27 mouse cellular contexts compared by ENCODE assay signal in genomic region chrX:40874537-40874936, GRCm38 (mm10).
DNase-seq lines count a peak whose midpoint lies in the region; ATAC-seq and TF ChIP-seq lines count a peak whose summit lies in the region.
"Had no signal": no experiment of that assay in that cellular context is flagged by ENCODE, and none has a peak within 500 bp of the region (broad histone marks: within the 10 kb centered on the region; RNA-seq: fewer than 3 reads in every experiment).

No protein-coding gene starts in this region.

- H3K9me3 ChIP-seq in forebrain, embryonic 13.5 days (replicated peaks), result no peaks in the 10 kb centered on the region
- H3K9me3 ChIP-seq in forebrain, embryonic 11.5 days (ENCODE audit: control insufficient read depth, low read length), result no peaks in the 10 kb centered on the region
- no peaks in the 10 kb centered on the region for H3K9me3 ChIP-seq in kidney, embryonic 15.5 days (replicated peaks)
- H3K9me3 ChIP-seq: embryonic facial prominence, embryonic 10.5 days; embryonic facial prominence, embryonic 13.5 days; heart, embryonic 12.5 days; heart, embryonic 15.5 days; hindbrain, embryonic 10.5 days; hindbrain, embryonic 13.5 days had no signal

- H3K4me1 ChIP-seq in forebrain, embryonic 13.5 days, result no peaks in the 10 kb centered on the region
- no peaks in the 10 kb centered on the region for H3K4me1 ChIP-seq in forebrain, embryonic 11.5 days (replicated peaks; ENCODE audit: control insufficient read depth, insufficient read depth, low read length)
- H3K4me1 ChIP-seq in kidney, embryonic 15.5 days, result no peaks in the 10 kb centered on the region
- H3K4me1 ChIP-seq: embryonic facial prominence, embryonic 10.5 days; embryonic facial prominence, embryonic 13.5 days; heart, embryonic 12.5 days; heart, embryonic 15.5 days; hindbrain, embryonic 10.5 days; hindbrain, embryonic 13.5 days had no signal

- no peak for DNase-seq in forebrain, embryonic 11.5 days (ENCODE audit: low spot score)
- no peak for DNase-seq in kidney, adult 18-20 months
- peak; percentile 54 for DNase-seq in brain, embryonic 14.5 days (ENCODE audit: low read depth)
- DNase-seq in thymus, postnatal 14 days, result no peak
- DNase-seq: adrenal gland, postnatal 10 days; adrenal gland, postnatal 36 days; cerebellum, adult 11-12 months; cerebellum, adult 8-10 months; cerebellum, postnatal 10 days; cerebellum, postnatal 36 days; embryo, embryonic 11 days; gastrocnemius, postnatal 25 days; heart, adult 18-20 months; heart, postnatal 10 days; heart, postnatal 36 days had no signal

- H3K9ac ChIP-seq in forebrain, embryonic 13.5 days, result no peak overlapping the region
- no peak overlapping the region for H3K9ac ChIP-seq in forebrain, embryonic 11.5 days (ENCODE audit: low read length)
- H3K9ac ChIP-seq in kidney, embryonic 15.5 days, result no peak overlapping the region
- H3K9ac ChIP-seq: embryonic facial prominence, embryonic 13.5 days; heart, embryonic 12.5 days; heart, embryonic 15.5 days; hindbrain, embryonic 13.5 days had no signal

- H3K4me2 ChIP-seq in forebrain, embryonic 13.5 days, result no peak overlapping the region
- H3K4me2 ChIP-seq in forebrain, embryonic 11.5 days (ENCODE audit: low read depth, low read length, severe bottlenecking), result no peak overlapping the region
- no peak overlapping the region for H3K4me2 ChIP-seq in kidney, embryonic 15.5 days
- H3K4me2 ChIP-seq: embryonic facial prominence, embryonic 13.5 days; heart, embryonic 12.5 days; heart, embryonic 15.5 days; hindbrain, embryonic 13.5 days had no signal

- TF ChIP-seq POLR2A in brain, embryonic 14.5 days (IDR thresholded peaks at IDR 0.05; ENCODE audit: borderline replicate concordance, extremely low read depth, insufficient read depth, insufficient read length, poor library complexity, severe bottlenecking), result no peak

- no peak for TF ChIP-seq CTCF in brain, embryonic 14.5 days (IDR thresholded peaks at IDR 0.05; ENCODE audit: borderline replicate concordance, extremely low read depth, insufficient read depth, insufficient read length)

- no peak overlapping the region for H3K4me3 ChIP-seq in forebrain, embryonic 13.5 days
- H3K4me3 ChIP-seq in forebrain, embryonic 11.5 days (ENCODE audit: low read depth, low read length), result no peak overlapping the region
- H3K4me3 ChIP-seq in kidney, embryonic 15.5 days (replicated peaks), result no peak overlapping the region
- H3K4me3 ChIP-seq: embryonic facial prominence, embryonic 10.5 days; embryonic facial prominence, embryonic 13.5 days; erythroblast, embryonic 14.5 days; heart, embryonic 12.5 days; heart, embryonic 15.5 days; hindbrain, embryonic 10.5 days; hindbrain, embryonic 13.5 days had no signal

- no peaks in the 10 kb centered on the region for H3K36me3 ChIP-seq in forebrain, embryonic 13.5 days (ENCODE audit: poor library complexity, severe bottlenecking)
- H3K36me3 ChIP-seq in forebrain, embryonic 11.5 days (ENCODE audit: control insufficient read depth, insufficient read depth, low read length), result no peaks in the 10 kb centered on the region
- no peaks in the 10 kb centered on the region for H3K36me3 ChIP-seq in kidney, embryonic 15.5 days
- H3K36me3 ChIP-seq: embryonic facial prominence, embryonic 10.5 days; embryonic facial prominence, embryonic 13.5 days; heart, embryonic 12.5 days; heart, embryonic 15.5 days; hindbrain, embryonic 10.5 days; hindbrain, embryonic 13.5 days had no signal

- 44% methylated on average over 3 of the region's 3 CpGs for WGBS in forebrain, embryonic 13.5 days
- 75% methylated on average over 3 of the region's 3 CpGs for WGBS in forebrain, embryonic 11.5 days
- 74% methylated on average over 3 of the region's 3 CpGs for WGBS in kidney, embryonic 15.5 days

- ATAC-seq in forebrain, embryonic 13.5 days, result peak; percentile 50
- no peak for ATAC-seq in forebrain, embryonic 11.5 days (replicated peaks; ENCODE audit: low FRiP score)
- ATAC-seq in kidney, embryonic 15.5 days (replicated peaks; ENCODE audit: low FRiP score), result peak; percentile 43; the same call in 1 of the 2 replicates
- ATAC-seq in megakaryocyte, adult 5-6 weeks (ENCODE audit: poor library complexity, severe bottlenecking), result no peak
- ATAC-seq: hindbrain, embryonic 16.5 days; Patski had no signal

- no peaks in the 10 kb centered on the region for H3K27me3 ChIP-seq in forebrain, embryonic 13.5 days
- H3K27me3 ChIP-seq in forebrain, embryonic 11.5 days (ENCODE audit: control insufficient read depth, insufficient read depth, low read length), result no peaks in the 10 kb centered on the region
- no peaks in the 10 kb centered on the region for H3K27me3 ChIP-seq in kidney, embryonic 15.5 days
- H3K27me3 ChIP-seq: embryonic facial prominence, embryonic 13.5 days; heart, embryonic 12.5 days; heart, embryonic 15.5 days; hindbrain, embryonic 13.5 days had no signal

- H3K27ac ChIP-seq in forebrain, embryonic 13.5 days, result no peak overlapping the region
- no peak overlapping the region for H3K27ac ChIP-seq in forebrain, embryonic 11.5 days (ENCODE audit: low read depth, low read length)
- no peak overlapping the region for H3K27ac ChIP-seq in kidney, embryonic 15.5 days
- H3K27ac ChIP-seq: embryonic facial prominence, embryonic 10.5 days; embryonic facial prominence, embryonic 13.5 days; heart, embryonic 15.5 days; hindbrain, embryonic 10.5 days; hindbrain, embryonic 13.5 days had no signal

Comparison
In these comparisons a context has a peak if more than half of its experiments do, and no peak if none do; other contexts are left out.
1. ATAC-seq: peak in forebrain, embryonic 13.5 days (single experiment) and kidney, embryonic 15.5 days (single experiment); none in forebrain, embryonic 11.5 days (single experiment) and megakaryocyte, adult 5-6 weeks (single experiment).